Mouse (Mus musculus): ENCODE measurements around the gene Plin3.

Plin3 gene

DNA sequence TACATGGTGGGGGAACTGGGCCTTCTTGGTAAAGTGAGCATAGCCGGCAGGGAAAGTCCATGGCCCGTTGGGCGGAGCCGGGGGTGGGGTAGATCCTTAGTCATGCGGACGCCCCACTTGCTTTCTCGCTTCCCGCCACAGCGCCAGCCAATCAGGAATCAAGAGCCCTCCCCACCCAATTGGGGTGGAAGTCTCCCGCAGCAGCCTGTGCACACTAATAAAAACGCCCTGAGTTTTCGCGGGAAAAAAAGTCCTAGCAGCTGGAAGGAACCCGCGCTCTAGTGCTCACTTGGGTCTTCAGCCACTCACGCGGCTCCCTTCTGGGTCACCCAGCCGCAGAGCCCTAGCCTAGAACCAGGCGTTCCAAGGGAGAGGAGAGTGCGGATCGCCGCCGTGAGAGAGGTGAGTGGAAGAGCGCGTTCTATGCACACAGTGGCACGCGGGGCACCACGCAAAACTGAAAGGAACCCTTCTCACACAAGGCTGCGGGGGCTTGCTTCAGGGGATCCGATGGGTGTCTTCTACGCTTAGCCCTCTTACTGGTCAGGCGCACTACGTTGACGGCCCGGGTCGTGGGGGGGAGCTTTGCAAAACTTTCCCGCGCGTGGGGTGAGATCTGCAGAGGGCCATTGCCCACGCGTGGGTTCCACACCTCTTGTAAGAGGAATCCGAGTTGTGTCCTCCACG is 10.6 kb upstream of the Plin3 start, which contains the start of gene Uhrf1:
Gene Uhrf1, plus strand, starts transcription at position 162 of the 687 bp plus-strand sequence.
- intact Hi-C loops (cut with DNase I) = loop anchor here (5.0 kb wide), 1 partner anchor 34 kb away; no protein-coding TSS in a partner anchor

DNA sequence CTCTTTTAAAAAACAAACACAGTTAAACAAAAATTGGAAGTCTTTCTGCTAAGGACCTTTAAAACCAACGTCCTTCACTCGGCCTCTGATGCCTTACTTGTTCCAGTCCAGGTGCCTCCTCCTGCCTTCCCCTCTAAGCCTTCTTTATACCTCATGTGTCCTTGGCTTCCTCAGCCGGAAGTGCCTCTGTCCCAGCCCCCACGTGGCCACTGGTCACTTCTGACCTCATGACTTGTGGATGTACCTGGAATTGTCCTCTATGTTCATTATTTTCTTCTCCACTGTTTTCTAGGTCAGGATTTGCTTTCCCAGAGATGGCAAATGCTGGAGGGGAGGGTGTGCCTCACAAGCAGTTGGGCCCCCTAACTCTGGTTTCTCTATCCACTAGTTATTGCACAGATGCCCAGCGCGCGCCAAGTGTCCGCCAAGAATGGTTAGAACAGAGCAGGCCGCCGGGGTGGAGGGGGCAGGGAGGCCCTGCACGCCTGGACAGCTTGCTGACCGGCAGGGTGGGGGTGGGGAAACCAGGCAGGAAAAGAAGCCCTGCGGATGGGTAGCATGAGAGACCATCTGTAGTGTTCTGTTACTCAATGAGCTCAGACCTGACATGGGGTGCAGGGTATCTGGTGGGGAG is 9.8 kb upstream of the Plin3 start:
- intact Hi-C loops (cut with DNase I) = loop anchor here (5.0 kb wide), 1 partner anchor 35 kb away; no protein-coding TSS in a partner anchor

DNA sequence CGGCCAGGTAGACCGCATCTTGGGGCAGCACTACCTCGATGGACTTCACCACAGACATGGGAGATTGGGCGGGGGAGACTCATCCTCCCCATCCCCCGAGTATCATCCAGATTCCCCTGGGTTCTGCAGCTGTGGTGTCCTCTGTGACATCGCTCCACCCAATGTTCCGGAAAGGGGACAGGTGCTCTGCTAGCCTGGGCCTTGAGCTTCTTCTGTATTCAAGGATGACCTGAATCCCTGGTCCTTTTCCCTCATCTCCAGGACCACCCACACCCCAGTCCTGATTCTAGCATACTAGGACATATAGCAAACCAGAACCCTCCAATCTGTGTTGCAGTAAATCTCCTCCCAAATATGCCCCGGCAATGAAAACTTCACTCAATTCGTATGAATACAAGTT is 7.5 kb upstream of the Plin3 start, which contains the start of gene Arrdc5:
Gene Arrdc5, minus strand, starts transcription at position 101 of the 400 bp plus-strand sequence.
- intact Hi-C loops (cut with DNase I) = loop anchor here (5.0 kb wide), 1 partner anchor 37 kb away; no protein-coding TSS in a partner anchor

DNA sequence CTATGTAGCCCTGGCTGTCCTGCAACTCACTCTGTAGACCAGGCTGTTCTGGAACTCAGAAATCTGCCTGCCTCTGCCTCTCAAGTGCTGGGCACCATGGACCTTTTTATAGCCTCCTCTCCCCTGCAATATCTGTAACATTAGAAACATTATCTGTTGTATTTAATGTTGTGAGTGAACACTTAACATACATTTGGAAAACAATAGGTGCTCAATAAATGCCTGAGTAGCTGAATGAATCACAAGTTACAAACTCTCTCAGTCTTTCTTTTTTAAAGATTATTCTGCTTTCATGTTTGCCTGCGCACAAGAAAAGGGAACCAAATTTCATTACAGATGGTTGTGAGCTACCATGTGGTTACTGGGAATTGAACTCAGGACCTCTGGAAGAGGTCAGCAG is 5.6 kb upstream of the Plin3 start:
- intact Hi-C loops (cut with DNase I) = no loop called here

DNA sequence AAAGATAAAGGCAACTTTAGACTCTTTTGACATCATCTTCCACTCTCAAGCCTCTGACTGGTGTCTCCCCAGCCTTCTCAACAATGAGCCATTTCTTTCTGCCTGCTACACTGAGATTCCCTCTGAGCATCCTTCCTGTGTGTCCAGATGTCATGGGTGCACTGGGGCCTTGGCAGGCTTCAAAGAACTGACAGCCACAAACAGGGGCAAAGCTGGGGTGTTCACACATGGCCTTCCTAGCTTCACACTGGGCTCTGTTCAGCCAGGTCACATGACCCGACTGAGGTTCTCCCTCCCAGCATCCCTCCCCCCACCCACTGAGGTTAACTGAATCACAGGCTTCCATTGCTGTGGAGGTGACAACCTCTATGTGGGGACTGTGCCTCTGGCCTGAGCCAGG is 3.5 kb upstream of the Plin3 start:
- intact Hi-C loops (cut with DNase I) = no loop called here

DNA sequence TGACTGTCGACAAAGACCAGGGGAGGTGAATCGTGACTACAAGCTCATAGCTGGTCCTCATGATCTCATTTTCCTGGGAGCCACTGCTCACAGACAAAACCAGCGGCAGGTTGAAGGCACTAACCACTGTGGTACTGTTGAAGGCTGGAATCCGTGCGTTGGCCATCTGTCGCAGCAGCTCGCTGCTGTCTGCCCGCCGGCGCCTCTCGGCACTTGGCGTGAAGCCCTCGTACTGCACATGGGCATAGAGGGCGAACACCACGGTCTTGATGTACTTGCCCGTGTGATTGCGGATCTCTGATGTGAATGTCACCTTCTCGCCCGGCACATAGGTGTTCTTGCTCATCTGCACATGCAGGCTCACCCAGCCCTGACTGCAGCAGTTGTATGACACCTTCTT is 1.6 kb upstream of the Plin3 start:
- intact Hi-C loops (cut with DNase I) = no loop called here

DNA sequence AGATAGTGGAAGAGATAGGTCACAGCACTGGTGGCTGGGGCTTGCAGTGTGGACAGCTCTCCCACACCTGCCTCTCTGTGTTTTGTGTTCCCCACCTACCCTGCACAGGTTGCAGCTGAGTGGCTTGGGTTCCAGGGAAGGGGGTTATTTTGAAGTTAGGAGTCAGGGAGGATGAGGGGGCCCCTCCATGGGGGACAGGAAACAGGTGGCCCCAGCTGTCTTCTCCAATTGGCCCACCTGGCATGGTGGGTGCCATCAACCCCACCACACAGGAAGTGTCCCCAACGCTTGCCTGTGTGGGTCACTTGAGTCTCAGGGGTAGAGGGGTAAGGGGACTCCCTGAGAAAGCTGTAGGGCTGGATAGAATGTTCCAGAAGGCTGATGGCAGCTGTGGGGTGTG is 618 bp upstream of the Plin3 start:
- intact Hi-C loops (cut with DNase I) = no loop called here

DNA sequence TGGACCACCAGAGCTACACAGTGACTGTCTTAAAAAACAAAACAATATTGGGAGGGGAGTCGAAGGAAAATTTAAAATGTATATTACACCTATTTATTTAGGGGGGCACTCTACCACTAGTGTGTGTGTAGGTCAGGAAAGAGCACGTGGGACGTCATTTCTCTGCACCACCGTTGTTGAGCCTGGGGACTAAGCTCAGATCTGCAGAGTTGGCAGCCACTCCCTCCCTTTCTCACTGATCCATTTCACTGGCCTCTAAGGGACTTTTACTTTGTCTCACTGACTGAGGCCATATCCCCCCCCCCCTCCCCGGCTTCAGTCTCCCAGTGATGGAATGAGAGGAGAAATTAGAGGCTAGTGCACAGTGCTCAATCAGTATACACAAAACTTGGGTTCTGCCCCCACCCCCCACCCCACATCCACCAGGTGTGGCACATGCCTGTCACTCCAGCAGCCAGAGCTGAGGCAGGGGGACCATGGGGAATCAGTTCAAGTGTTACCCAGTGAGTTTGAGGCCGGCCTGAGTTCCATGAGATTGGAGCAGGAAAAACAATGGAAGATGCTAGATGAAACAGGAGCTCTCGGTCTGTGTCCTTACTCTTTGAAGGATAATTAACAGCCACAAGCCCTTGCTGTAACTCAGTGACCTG is 722 bp downstream of the Plin3 start:
- intact Hi-C loops (cut with DNase I) = no loop called here

DNA sequence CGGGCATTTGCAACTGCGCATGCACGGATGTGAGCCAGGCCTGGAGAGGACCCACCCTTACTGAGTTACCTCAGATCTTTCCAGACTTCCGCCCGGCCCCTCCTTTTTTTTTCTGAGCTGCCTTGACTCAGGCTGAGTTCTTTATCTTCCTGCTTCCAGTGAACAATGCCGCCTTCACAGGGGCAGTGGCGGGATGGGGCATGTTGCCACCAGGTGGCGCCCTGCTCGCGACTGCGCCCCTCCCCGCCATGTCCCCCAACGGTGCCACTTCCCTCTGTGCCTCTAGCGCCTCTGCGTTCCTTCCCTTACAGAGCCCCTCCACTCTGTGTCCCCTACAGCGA is 1.5 kb downstream of the Plin3 start:
- intact Hi-C loops (cut with DNase I) = no loop called here

DNA sequence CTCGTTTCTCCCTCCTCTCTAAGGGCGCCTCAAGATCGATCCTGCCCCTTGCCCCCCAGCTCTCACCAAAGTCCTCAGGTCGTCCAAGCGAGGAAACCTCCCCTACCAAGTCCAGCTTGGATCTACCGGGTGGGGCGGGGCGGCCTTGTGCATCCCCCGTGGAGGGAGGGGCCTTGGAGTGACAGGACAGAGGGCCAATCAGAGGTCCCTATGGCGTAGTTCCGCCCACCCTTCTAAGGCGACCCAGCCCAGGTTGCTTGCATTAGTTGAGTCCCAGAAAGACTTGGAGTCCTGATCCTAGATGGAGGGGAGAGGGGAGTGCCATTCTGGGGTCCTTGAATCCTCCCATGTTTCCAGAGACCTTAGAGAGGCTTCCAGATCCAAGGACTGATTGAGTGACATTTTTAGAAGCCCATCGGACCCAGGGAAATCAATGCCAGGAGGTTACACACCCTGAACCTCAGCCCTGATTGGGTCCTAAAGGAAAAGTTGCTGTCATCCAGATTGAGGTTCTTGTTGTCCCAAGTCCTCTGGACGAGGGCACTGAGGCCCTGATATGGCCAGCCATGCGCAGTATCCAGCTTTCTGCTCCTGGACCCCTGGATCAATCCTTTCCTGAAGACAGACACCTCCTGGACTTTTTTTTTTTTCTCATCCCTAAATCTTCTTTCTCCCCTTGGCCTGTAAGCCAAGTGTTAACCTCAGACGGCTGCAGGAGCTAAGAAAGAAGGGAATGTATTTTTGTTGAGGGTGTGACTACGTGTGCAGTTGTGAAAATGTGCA is 2.1 kb downstream of the Plin3 start:
- intact Hi-C loops (cut with DNase I) = no loop called here

DNA sequence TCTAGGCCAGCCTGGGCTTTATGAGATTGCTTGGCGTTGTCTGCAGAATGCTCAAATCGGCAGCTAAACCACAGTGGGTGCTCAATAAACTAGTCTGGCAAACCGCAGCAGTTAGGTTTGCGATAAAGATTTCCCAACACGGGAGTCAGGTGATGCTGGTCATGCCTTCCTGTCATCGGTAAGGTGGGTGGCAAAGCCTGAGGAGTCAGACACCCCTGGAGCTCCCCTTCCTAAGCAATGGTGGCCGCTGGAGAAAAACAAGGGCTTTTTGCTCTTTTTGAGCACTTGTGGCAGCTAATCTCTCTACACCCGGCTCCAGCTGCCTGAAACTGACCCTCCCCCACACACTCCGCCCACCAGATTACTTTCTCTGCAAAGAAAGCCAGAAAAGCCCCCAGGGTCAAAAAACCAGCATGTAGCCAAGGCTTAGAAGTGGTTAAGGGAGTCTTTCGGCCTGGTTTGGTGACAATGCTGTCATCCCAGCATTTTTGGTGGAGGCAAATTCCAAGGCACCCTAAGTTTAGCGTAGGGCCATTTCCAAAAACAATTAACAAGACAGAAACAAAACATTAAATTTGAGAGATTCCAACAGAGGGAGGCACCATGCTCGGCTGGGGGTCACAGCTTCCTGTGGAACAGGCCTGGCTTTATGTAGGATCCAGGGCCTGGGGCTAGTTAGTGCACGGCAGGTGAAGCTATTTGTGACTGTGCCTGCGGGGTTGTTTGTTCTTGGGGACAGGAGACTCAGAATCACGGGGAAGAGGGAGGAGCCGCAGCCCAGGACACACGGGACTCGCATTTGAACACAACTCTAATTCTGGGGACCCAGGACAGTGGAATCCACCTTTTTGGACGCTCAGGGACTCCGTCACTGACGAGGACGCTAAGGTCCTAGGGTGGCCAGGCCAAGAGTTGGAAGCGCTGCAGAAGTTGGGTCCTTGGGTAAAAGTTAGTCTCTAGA is 3.0 kb downstream of the Plin3 start:
- intact Hi-C loops (cut with DNase I) = no loop called here

DNA sequence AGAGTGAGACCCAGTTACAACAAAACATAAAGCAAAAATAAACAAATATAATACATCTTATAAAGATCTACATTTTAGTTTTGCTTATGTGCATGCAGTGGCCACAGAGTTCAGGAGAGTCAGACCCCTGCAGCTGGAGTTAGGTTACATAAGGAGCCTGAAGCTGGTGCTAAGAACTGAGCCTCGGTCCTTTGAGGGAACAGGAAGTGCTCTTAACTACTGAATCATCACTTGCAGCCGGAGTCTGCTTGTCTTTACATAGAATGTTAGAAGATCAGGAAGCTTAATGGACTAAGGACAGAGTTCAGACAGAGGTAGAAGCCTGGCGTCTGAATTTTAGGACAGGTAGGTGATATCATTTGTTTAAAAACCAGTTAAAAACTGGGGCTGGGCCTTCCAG is 3.8 kb downstream of the Plin3 start:
- intact Hi-C loops (cut with DNase I) = no loop called here

DNA sequence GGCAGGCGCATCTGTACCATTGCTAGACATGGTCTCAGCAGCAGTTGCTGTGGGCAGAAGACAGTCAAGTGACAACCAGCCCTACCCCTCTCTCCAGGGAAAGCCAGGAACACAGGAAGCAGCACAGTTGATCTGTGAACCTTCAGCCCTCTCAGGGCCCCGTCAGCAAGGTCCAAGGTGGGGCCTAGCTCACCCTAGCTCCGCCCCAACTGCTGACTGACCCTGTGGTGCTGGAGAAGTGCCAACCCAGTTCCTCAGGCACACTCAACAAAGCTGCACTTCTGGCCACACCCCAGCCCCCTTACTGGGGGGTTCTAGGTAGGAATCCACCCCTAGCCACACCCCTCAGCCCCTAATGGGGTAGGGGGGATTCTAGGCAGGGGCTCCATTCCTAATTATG is 4.8 kb downstream of the Plin3 start:
- intact Hi-C loops (cut with DNase I) = no loop called here

DNA sequence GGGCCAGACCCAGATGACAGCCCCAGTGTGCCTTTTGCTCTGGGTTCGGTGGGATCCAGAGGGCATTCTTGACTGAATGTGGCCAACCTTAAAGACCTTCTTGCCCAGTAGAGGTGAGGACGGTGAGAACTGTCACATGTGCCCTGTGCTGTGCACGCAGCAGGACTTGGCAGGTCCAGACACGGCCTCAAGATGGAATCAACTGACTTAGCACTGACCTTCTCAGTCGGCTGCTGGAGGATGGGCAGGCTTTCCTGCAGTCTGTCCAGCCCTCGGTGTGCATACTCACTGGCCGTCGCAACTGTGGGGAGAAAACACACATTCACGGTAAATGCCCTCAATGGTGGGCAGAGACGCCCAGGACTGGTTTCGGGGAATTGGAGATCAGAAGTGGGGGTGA is 6.7 kb downstream of the Plin3 start:
- intact Hi-C loops (cut with DNase I) = no loop called here

DNA sequence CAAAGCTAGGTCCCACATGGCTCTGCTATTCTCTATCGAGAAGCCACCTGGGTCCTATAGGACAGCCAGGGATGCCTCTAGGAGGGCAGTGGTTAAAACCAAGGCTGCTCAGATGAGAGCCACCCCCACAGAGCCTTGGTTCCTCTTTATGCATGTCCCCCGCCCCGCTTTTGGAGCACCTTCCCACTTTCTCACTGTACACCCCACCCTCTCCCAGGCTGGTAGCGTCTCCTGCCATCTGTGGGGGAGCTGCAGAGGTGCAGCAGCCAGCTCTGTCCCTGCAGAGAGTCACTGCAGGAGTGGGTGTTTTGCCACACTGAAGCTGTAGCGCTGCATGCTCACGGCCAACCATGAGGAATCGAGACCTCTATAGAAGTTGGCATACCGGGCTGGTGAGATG is 9.4 kb downstream of the Plin3 start:
- intact Hi-C loops (cut with DNase I) = no loop called here

DNA sequence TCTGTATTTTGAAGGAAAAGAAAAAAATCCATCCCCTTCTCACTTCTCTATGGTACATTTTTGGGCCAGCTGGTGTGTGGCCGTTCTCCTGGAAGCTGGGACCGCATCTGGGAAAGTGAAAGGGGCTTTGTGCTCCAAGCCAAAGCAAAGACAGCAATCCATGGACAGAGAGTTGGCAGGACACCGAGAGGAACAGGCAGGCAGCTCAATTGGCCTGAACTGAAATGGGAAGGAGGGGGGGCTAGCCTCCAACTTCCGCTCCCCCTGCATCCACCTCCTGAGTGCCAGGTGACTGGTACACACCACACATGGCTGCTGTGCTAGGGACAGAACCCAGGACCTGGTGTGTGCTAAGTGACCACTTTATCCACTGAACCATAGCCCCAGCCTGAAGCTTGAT is 9.9 kb downstream of the Plin3 start:
- intact Hi-C loops (cut with DNase I) = no loop called here

DNA sequence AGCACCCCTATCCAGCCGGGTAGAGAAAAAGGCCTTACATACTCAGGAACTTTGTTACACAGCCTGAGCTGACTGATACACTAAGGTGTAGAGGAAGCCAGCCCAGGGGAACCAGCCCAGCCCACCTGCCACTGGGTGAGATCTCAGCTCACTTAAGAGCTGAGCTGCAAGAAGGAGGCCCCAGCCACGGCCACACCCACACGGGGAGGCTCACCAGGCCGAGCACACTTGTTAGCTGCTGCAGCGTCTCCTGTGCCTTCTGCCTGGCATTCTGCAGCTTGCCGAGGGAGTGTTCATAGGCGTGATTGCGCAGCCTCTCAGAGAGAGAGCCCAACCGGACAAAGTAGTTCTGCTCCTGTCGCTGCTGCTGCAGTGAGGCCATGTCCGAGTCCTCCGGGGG is 11.5 kb downstream of the Plin3 start:
- intact Hi-C loops (cut with DNase I) = no loop called here

DNA sequence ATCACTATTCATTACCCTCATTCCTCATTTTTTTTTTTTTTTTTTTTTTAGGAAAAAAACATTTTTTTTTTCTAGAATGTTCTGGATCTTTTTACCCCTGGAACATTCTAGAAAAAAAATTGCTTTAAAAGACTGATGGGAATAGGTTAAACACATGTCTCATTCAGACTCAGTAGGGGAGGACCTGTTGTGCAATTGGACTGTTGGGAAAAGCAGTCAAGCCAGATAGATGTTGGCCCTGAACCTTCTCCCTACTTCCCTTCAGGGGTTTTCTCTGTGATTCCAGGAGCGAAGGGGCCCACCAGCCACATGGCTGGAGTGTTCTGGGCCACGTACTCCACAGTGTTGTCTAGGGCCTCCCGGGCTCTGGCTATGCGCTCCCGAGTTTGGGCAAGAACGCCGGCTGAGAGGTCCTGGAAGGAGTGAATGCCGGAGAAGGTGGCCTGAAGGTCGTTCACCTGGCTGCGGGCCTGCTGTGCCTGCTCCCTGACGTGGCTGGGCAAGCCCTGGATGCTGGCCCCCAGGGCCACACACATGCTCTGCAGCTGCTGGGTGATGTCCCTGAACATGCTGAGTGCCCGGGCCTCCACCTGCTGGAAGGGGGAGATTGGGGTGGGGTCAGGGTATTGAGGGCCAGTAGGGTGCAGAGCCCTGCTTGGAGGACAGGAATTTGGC is 13.1 kb downstream of the Plin3 start:
- intact Hi-C loops (cut with DNase I) = no loop called here

DNA sequence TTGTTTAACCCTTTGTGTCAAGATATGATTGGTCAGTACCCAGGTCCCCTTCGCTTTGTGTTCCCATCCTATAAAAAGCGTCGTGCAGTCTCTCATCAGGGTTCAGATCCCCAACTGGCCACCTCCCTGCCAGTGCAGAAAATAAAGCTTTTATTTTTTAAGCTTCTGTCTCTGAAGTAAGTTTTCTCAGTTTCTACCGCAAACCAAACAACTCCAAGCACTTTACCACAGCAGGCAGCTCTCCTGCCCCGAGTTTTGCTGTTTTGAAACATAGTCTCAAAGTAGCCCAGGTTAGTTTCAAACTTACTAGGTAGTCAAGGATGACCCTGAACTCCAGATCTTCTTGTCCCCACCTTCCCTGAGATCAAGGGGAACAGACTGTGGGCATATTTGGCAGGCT is 14.3 kb downstream of the Plin3 start:
- intact Hi-C loops (cut with DNase I) = no loop called here

DNA sequence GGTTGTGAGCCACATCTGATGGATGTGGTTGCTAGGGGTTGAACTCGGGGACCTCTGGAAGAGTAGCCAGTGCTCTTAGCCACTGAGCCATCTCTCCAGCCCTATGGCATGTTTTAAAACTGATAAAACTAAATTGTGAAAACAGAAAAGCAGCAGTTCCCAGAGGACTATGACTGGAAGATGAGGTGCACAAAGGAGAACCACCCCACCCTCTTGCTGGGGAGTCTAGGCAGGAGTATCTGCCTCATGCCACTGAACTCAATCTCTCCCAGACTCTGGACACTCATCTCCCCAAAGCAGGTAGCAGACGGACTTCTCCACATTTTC is 15.1 kb downstream of the Plin3 start:
- intact Hi-C loops (cut with DNase I) = no loop called here

All from adrenal gland (tissue).